Mouse (Mus musculus) gonadal fat pad, adult 2 months (tissue): Measurements from ENCODE around the gene Eme1. TPM values are rescaled to one million over a fixed set of nuclear protein-coding genes. Genes with fewer than 3 reads are reported as not detected.

ENCODE experiments used
- DNase-seq: peaks from one replicate; pipeline ENCODE4 v3.0.0-alpha.2; 2012; ENCODE audit warnings: low read depth
- polyA plus RNA-seq: library from polyadenylated mRNA; depleted of rRNA; stranded (reverse); fragments of >200 nt; gene quantifications from 2 replicates; pipeline ENCODE4 v1.2.3, GENCODE M21; 2012; rRNA removed

The Eme1 gene
- polyA plus RNA-seq, 1 experiment = 0.28 TPM

GRCm38 (mm10) chr11:94597319-94597718, 56.4 kb downstream of the Eme1 start:
- no peak for DNase-seq

DNA sequence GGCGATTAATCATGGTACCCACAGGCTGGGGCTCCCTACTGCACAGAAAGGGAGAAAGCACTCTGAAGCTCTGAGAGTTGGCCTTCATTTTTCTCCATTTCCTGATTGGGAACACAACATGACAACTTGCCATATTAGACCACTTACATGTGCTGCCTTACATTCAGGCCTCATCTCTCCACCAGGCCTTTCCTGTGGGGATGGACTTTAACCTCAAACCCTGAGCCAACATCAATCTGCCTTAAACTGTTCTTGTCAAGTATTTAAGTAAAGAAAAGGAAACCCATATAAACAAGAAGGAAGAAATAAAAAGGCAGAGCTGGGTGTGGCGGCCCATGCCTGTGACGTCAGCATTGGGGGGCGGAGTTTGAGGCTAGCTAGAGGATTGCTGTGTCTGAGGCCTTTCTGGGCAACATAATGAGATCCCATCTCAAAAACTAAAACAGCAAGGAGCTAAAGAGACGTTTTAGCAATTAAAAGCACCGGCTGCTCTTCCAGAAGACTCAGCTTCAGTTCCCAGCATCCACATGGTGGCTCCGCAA, 57.4 kb downstream of the Eme1 start:
- DNase-seq = no peak

Other genes starting within 250 kb of the Eme1 start
- 12.6 and 15.6 TPM in 2 replicates for gene Cacna1g, start 179.8 kb downstream of the Eme1 start, polyA plus RNA-seq
- gene Spata20, start 167.8 kb downstream of the Eme1 start, polyA plus RNA-seq = 4.4 and 7.0 TPM in 2 replicates
- 15.0 and 16.5 TPM in 2 replicates for gene Epn3, start 154.0 kb downstream of the Eme1 start, polyA plus RNA-seq
- gene Mycbpap, start 132.2 kb downstream of the Eme1 start, polyA plus RNA-seq = 6.4 and 6.7 TPM in 2 replicates
- gene Rsad1, start 104.7 kb downstream of the Eme1 start, polyA plus RNA-seq = 7.2 and 8.9 TPM in 2 replicates
- gene Chad, start 88.9 kb downstream of the Eme1 start, polyA plus RNA-seq = 1.6 and 4.7 TPM in 2 replicates
- 17.7 and 19.6 TPM in 2 replicates for gene Acsf2, start 52.1 kb downstream of the Eme1 start, polyA plus RNA-seq
- gene Lrrc59, start 24.2 kb downstream of the Eme1 start, polyA plus RNA-seq = 91.7 and 108 TPM in 2 replicates
- gene Mrpl27, start 197 bp downstream of the Eme1 start, polyA plus RNA-seq = 58.3 and 73.0 TPM in 2 replicates
- gene Xylt2, start 23.6 kb upstream of the Eme1 start, polyA plus RNA-seq = 24.0 and 26.6 TPM in 2 replicates
- gene Gm11541, start 50.5 kb upstream of the Eme1 start, polyA plus RNA-seq = 0.06 TPM in 1 of 2 replicates, not detected in the other
- 0.13 and 0.19 TPM in 2 replicates for gene Cdc34b, start 87.8 kb upstream of the Eme1 start, polyA plus RNA-seq
- not detected in 2 replicates for gene Tmem92, start 128.7 kb upstream of the Eme1 start, polyA plus RNA-seq